Mouse (Mus musculus) lung, embryonic 14.5 days (tissue): ENCODE results near the gene Gm9747. TPM values are rescaled to one million over a fixed set of nuclear protein-coding genes. Genes with fewer than 3 reads are reported as not detected.
A peak's percentile ranks its signal among the peaks of the same experiment; 100 is the strongest.

Source experiments
- ATAC-seq: fragments of 200-750 bp; cut with Nextera tagmentation; 2 replicates; pipeline ENCODE4 v1.8.0; 2017; ENCODE audit warnings: mild to moderate bottlenecking, moderate TSS enrichment, moderate library complexity; ENCODE audit not compliant: insufficient read depth
- DNase-seq: peaks from one replicate; pipeline ENCODE4 v3.0.0-alpha.2; 2015
- H3K27ac ChIP-seq: fragments of 300-500 bp; sonication (generic); 2 replicates; pipeline ENCODE4 v1.5.1; 2014; ENCODE audit warnings: low read depth, mild to moderate bottlenecking, moderate library complexity
- H3K27me3 ChIP-seq: fragments of 300-500 bp; sonication (generic); 2 replicates; pipeline ENCODE4 v1.6.1; 2014; ENCODE audit warnings: low read length, control low read depth; ENCODE audit not compliant: insufficient read depth
- H3K36me3 ChIP-seq: fragments of 300-500 bp; sonication (generic); 2 replicates; pipeline ENCODE4 v1.6.1; 2014; ENCODE audit warnings: control low read depth; ENCODE audit not compliant: insufficient read depth
- H3K4me1 ChIP-seq: fragments of 300-500 bp; sonication (generic); 2 replicates; pipeline ENCODE4 v1.6.1; 2014; ENCODE audit warnings: antibody characterized with exemption, control low read depth; ENCODE audit not compliant: insufficient read depth
- H3K4me2 ChIP-seq: fragments of 300-500 bp; sonication (generic); 2 replicates; pipeline ENCODE4 v1.6.1; 2014; ENCODE audit warnings: mild to moderate bottlenecking
- H3K4me3 ChIP-seq: fragments of 300-500 bp; sonication (generic); 2 replicates; pipeline ENCODE4 v1.5.1; 2014; ENCODE audit warnings: low read depth, low read length
- H3K9ac ChIP-seq: fragments of 300-500 bp; sonication (generic); 2 replicates; pipeline ENCODE4 v1.6.1; 2014
- H3K9me3 ChIP-seq: fragments of 300-500 bp; sonication (generic); 2 replicates; pipeline ENCODE4 v1.6.1; 2016; ENCODE audit warnings: low read depth, low read length, control low read depth
- CTCF ChIP-seq: IDR thresholded peaks from 2 replicates; pipeline ENCODE4 v1.5.1; 2016; ENCODE audit warnings: antibody characterized with exemption, low read depth
- WGBS: fragments of 180-500 bp; shearing (Covaris S2); extraction: QIAGEN DNeasy Blood & Tissue Kit; methylation state at CpG from one replicate; pipeline ENCODE4 v1.1.7; 2014; 5-methylcytosine and 5-hydroxymethylcytosine counted together
- polyA plus RNA-seq: library from polyadenylated mRNA; unstranded; fragments of >200 nt; fragmentation: Nextera tagmentation; extraction: Ambion mirVana; gene quantifications from 2 replicates; pipeline ENCODE4 v1.2.1, GENCODE M21; 2014

The Gm9747 gene
- polyA plus RNA-seq, 1 experiment from 2014 or later, result 52.0 TPM

DNA sequence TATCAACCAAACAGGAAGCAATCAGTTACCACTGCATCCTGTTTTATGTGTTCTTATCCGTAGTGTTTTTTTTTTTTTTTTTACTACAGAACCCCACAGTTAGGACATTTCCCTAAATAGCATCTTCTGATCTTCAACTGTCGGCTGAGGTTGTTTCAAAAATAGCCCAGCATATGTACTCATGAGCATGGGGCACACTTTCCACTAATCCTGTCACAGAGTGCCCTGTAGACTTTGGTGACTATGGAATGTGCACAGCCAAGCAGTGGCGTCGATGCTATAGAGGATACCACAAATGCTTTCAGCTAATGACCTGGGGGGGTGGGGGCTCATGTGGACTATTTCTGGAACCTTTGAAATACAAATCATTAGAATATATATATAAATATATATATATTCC, 34.6 kb downstream of the Gm9747 start:
- Histone ChIP-seq H3K4me3 (no peak overlapping the region), H3K36me3 (peaks cover 49% of the 10 kb centered on the region), H3K9me3 (no peaks in the 10 kb centered on the region), H3K4me2 (no peak overlapping the region), H3K27me3 (no peaks in the 10 kb centered on the region), H3K9ac (no peak overlapping the region), H3K27ac (no peak overlapping the region), H3K4me1 (no peaks in the 10 kb centered on the region)
- no peak for TF ChIP-seq CTCF
- ATAC-seq (no peak), DNase-seq (no peak)
- WGBS, result 46% methylated on average over 4 of the region's 4 CpGs

DNA sequence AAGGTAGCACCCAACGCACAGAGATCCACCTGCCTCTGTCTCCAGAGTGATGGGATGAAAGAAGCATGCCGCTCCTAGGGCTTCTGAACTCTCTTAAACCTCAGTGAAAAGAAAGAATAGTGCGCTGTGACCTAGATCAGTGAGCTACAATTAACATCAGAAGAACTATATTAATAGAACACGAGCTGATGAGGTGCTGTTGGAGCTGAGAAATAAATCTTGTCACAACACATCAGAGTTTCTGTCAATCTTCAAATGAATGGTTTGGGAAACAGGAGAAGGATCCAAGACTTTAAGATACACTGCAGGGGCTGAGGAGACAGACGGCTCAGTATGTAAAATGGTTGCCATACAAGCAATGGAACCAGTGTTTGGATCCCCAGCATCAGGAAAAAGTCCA, 39.3 kb downstream of the Gm9747 start:
- H3K27ac ChIP-seq, result no peak overlapping the region
- ATAC-seq (no peak), DNase-seq (no peak)
- no peaks in the 10 kb centered on the region for H3K27me3 ChIP-seq
- H3K4me2 ChIP-seq, result no peak overlapping the region
- TF ChIP-seq CTCF, result no peak
- H3K9ac ChIP-seq, result no peak overlapping the region
- H3K4me3 ChIP-seq, result no peak overlapping the region
- 80% methylated on average over 5 of the region's 5 CpGs for WGBS
- peaks cover 49% of the 10 kb centered on the region for H3K36me3 ChIP-seq
- no peaks in the 10 kb centered on the region for H3K9me3 ChIP-seq
- no peaks in the 10 kb centered on the region for H3K4me1 ChIP-seq

DNA sequence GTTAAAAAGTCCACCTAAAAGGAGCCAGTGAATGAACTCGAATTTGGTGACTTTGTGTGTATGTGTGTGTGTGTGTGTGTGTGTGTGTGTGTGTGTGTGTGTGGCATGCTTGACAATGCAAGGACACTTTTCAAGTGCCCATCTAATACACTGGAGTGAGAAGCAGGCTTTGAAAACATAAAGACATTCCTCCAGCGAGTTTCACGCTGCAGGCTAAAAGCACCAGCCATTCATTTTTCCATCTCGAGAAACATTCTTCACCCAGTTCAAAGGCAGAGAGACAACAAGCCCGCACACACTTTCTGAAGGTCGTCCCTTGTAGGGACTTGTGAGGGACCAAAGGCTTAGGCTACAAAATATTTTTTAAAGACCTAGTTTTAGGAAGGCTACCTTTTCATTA, 40.6 kb downstream of the Gm9747 start:
- H3K36me3 ChIP-seq, result peaks cover 60% of the 10 kb centered on the region
- H3K9ac ChIP-seq, result no peak overlapping the region
- H3K4me1 ChIP-seq, result no peaks in the 10 kb centered on the region
- DNase-seq (no peak), ATAC-seq (no peak)
- no peaks in the 10 kb centered on the region for H3K27me3 ChIP-seq
- no peaks in the 10 kb centered on the region for H3K9me3 ChIP-seq
- no peak overlapping the region for H3K4me2 ChIP-seq
- H3K4me3 ChIP-seq, result no peak overlapping the region
- H3K27ac ChIP-seq, result no peak overlapping the region; the same call in 1 of the 2 replicates
- WGBS, result 45% methylated on average over 6 of the region's 6 CpGs
- TF ChIP-seq CTCF, result no peak

DNA sequence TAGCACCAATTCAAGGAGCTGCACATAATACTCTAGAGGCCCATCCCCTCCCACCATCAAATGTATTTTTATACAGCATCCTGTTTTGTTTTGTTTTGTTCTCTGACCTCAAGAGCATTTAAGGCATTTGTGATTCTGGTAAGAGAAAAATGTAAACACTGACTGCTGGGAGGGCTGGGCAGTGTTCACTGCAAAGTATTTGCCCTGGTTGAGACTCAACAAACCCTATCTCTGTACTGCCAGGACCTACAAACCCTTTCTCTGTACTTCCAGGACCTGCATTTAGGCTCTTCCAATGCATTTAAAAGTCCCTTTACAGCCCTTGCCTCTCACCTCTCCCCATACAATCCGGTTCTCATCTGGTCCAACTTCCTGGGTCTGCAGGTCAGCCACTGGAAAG, 41.4 kb downstream of the Gm9747 start:
- H3K9me3 ChIP-seq, result no peaks in the 10 kb centered on the region
- ATAC-seq (0 out of 2 replicates have a peak, but pooled peaks have one; percentile 38), DNase-seq (no peak)
- H3K4me3 ChIP-seq, result no peak overlapping the region
- no peak overlapping the region for H3K4me2 ChIP-seq
- no peaks in the 10 kb centered on the region for H3K27me3 ChIP-seq
- WGBS, result 50% methylated on average over 1 of the region's 1 CpGs
- no peaks in the 10 kb centered on the region; the same call in 1 of the 2 replicates for H3K4me1 ChIP-seq
- peaks cover 62% of the 10 kb centered on the region for H3K36me3 ChIP-seq
- no peak overlapping the region for H3K27ac ChIP-seq
- no peak for TF ChIP-seq CTCF
- H3K9ac ChIP-seq, result no peak overlapping the region

DNA sequence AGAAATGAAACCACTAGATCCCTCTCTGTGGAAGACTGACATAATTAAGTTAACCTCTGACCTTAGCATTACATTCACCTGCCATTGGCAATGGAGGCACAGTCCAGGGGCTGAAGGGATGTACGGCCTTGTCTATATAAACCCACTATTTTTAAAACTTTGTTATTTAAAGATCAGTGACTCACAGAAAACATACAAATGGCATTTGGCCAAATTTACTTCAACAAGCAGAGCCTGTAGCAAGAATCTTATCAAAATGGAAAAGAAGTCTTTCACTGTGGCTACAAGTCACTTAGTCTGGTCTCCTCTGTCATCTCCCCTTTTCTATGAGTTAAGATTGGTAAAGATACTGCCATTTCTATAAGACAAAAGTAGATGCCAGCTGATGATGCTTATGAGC, 46.9 kb downstream of the Gm9747 start:
- 44% methylated on average over 1 of the region's 1 CpGs for WGBS
- no peaks in the 10 kb centered on the region for H3K9me3 ChIP-seq
- H3K27ac ChIP-seq, result no peak overlapping the region
- no peak for ATAC-seq
- DNase-seq, result peak; percentile 57
- no peak for TF ChIP-seq CTCF
- H3K9ac ChIP-seq, result no peak overlapping the region
- peaks cover 48% of the 10 kb centered on the region for H3K36me3 ChIP-seq
- peak overlapping the region; percentile 10; the same call in 1 of the 2 replicates for H3K4me2 ChIP-seq
- H3K4me1 ChIP-seq, result peaks cover 13% of the 10 kb centered on the region
- no peak overlapping the region for H3K4me3 ChIP-seq
- H3K27me3 ChIP-seq, result no peaks in the 10 kb centered on the region

DNA sequence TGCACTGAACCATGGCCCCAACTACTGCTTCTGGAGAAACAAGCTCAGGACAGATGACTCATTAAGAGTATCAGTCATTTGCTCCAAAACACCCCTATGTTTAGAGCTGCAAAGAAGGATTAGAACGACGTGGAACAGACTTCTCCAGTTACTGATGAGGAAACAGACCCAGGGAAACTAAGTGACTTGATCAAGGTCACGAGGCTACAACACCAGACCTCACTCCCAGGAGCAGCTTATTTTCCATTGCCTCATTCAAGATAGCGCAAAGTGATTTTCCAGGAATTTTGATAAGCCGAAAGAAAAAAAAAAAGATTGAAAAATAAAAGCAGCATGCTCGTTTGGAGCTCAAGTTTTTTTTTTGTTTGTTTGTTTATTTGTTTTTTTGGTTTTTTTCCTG, 48.9 kb downstream of the Gm9747 start:
- DNase-seq (no peak), ATAC-seq (no peak)
- H3K4me1 ChIP-seq, result peaks cover 13% of the 10 kb centered on the region
- H3K9ac ChIP-seq, result no peak overlapping the region
- H3K4me3 ChIP-seq, result no peak overlapping the region
- TF ChIP-seq CTCF, result no peak
- H3K27ac ChIP-seq, result no peak overlapping the region
- peak overlapping the region; percentile 79 for H3K4me2 ChIP-seq
- H3K36me3 ChIP-seq, result peaks cover 34% of the 10 kb centered on the region
- WGBS, result 70% methylated on average over 6 of the region's 6 CpGs
- no peaks in the 10 kb centered on the region for H3K9me3 ChIP-seq
- H3K27me3 ChIP-seq, result no peaks in the 10 kb centered on the region

DNA sequence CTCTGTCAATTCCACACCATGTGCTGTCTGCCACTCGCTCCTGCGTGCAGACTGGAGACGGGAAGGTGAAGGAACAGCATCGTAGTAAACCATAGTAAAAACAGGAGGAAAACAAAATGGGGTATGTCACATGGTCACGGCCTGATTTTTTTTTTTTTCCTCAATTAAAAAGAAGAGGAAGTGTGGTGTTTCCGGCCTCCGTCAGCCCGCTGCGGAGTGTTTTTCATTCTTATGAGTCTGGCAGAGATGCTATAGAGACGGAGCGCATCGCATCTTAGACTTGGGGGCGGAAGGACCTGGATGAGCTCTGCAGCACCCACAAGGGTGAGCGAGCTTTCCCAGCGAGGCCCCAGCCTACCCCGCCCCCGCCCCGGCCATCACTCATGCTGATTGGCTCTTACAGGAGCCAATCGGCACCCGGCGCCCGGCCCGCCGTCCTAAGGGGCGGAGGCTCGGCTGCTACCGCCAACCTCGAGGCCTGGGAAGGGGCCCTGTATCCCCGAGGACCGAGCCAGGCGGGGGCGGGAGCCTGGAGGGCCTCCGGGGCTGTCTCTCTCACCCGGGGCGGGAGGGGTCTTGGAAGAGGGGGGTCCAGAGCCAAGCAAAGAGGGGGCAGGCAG, 50.2 kb downstream of the Gm9747 start:
- H3K4me3 ChIP-seq, result peak overlapping the region; percentile 62
- H3K9me3 ChIP-seq, result no peaks in the 10 kb centered on the region
- H3K9ac ChIP-seq, result peak overlapping the region; percentile 85
- peaks cover 34% of the 10 kb centered on the region for H3K36me3 ChIP-seq
- ATAC-seq (peak; percentile 97), DNase-seq (peak; percentile 93)
- H3K4me1 ChIP-seq, result peaks cover 19% of the 10 kb centered on the region
- peak overlapping the region; percentile 79 for H3K4me2 ChIP-seq
- TF ChIP-seq CTCF, result no peak
- WGBS, result 1% methylated on average over 35 of the region's 35 CpGs
- H3K27ac ChIP-seq, result peak overlapping the region; percentile 97
- no peaks in the 10 kb centered on the region for H3K27me3 ChIP-seq
